Mouse (Mus musculus): ENCODE data around the gene Rab3ip. TPM values are rescaled to one million over a fixed set of nuclear protein-coding genes. Genes with fewer than 3 reads are reported as not detected.

Gene Rab3ip
- polyA plus RNA-seq, 1 experiment from 2014 or later: 43.1 TPM

- 69% methylated on average over 5 of the region's 5 CpGs for WGBS
- no peaks in the 10 kb centered on the region for H3K36me3 ChIP-seq (ENCODE audit: poor library complexity, severe bottlenecking)
- no peaks in the 10 kb centered on the region for H3K27me3 ChIP-seq
- no peak overlapping the region for H3K9ac ChIP-seq
- H3K9me3 ChIP-seq (replicated peaks): no peaks in the 10 kb centered on the region
- H3K4me3 ChIP-seq: no peak overlapping the region
- no peaks in the 10 kb centered on the region for H3K4me1 ChIP-seq
- no peak overlapping the region for H3K4me2 ChIP-seq
- no peak overlapping the region for H3K27ac ChIP-seq
- no peak for ATAC-seq
Measured at GRCm38 (mm10) chr10:116883531-116883930, 67.0 kb downstream of the Rab3ip start.

GRCm38 (mm10) chr10:116877436-116877835, 73.1 kb downstream of the Rab3ip start:
- H3K9ac ChIP-seq: no peak overlapping the region
- no peak for ATAC-seq
- H3K9me3 ChIP-seq (replicated peaks): no peaks in the 10 kb centered on the region
- H3K27ac ChIP-seq: no peak overlapping the region
- H3K36me3 ChIP-seq (ENCODE audit: poor library complexity, severe bottlenecking): no peaks in the 10 kb centered on the region
- H3K4me1 ChIP-seq: no peaks in the 10 kb centered on the region
- 87% methylated on average over 4 of the region's 4 CpGs for WGBS
- H3K4me2 ChIP-seq: no peak overlapping the region
- no peaks in the 10 kb centered on the region for H3K27me3 ChIP-seq
- H3K4me3 ChIP-seq: no peak overlapping the region

GRCm38 (mm10) chr10:116874490-116874889, 76.1 kb downstream of the Rab3ip start:
- H3K4me1 ChIP-seq: no peaks in the 10 kb centered on the region
- H3K4me3 ChIP-seq: no peak overlapping the region
- H3K4me2 ChIP-seq: no peak overlapping the region
- 91% methylated on average over 9 of the region's 9 CpGs for WGBS
- no peak for ATAC-seq
- no peaks in the 10 kb centered on the region for H3K27me3 ChIP-seq
- no peak overlapping the region for H3K9ac ChIP-seq
- H3K27ac ChIP-seq: no peak overlapping the region
- H3K36me3 ChIP-seq (ENCODE audit: poor library complexity, severe bottlenecking): no peaks in the 10 kb centered on the region
- H3K9me3 ChIP-seq (replicated peaks): no peaks in the 10 kb centered on the region

- Histone ChIP-seq H3K9ac (no peak overlapping the region), H3K27ac (no peak overlapping the region), H3K9me3 (replicated peaks) (no peaks in the 10 kb centered on the region), H3K4me1 (no peaks in the 10 kb centered on the region), H3K36me3 (ENCODE audit: poor library complexity, severe bottlenecking) (no peaks in the 10 kb centered on the region), H3K4me3 (no peak overlapping the region), H3K4me2 (no peak overlapping the region), H3K27me3 (no peaks in the 10 kb centered on the region)
- no peak for ATAC-seq
- 82% methylated on average over 14 of the region's 14 CpGs for WGBS
Measured at GRCm38 (mm10) chr10:116872016-116872410, 78.6 kb downstream of the Rab3ip start.

- H3K36me3 ChIP-seq (ENCODE audit: poor library complexity, severe bottlenecking): no peaks in the 10 kb centered on the region
- ATAC-seq: peak; percentile 85; the same call in 1 of the 2 replicates
- H3K4me3 ChIP-seq: no peak overlapping the region
- H3K27ac ChIP-seq: no peak overlapping the region
- H3K4me2 ChIP-seq: no peak overlapping the region
- H3K9me3 ChIP-seq (replicated peaks): no peaks in the 10 kb centered on the region
- no peaks in the 10 kb centered on the region for H3K4me1 ChIP-seq
- WGBS: 89% methylated on average over 12 of the region's 12 CpGs
- H3K9ac ChIP-seq: no peak overlapping the region
- no peaks in the 10 kb centered on the region for H3K27me3 ChIP-seq
Measured at GRCm38 (mm10) chr10:116871329-116872015, 79.1 kb downstream of the Rab3ip start.

- no peak overlapping the region for H3K4me2 ChIP-seq
- no peak overlapping the region for H3K9ac ChIP-seq
- no peaks in the 10 kb centered on the region for H3K36me3 ChIP-seq (ENCODE audit: poor library complexity, severe bottlenecking)
- H3K27me3 ChIP-seq: no peaks in the 10 kb centered on the region
- H3K4me1 ChIP-seq: no peaks in the 10 kb centered on the region
- WGBS: 86% methylated on average over 6 of the region's 6 CpGs
- H3K27ac ChIP-seq: no peak overlapping the region
- H3K9me3 ChIP-seq (replicated peaks): no peaks in the 10 kb centered on the region
- H3K4me3 ChIP-seq: no peak overlapping the region
- ATAC-seq: peak; percentile 33; the same call in 1 of the 2 replicates
Measured at GRCm38 (mm10) chr10:116870819-116871218, 79.8 kb downstream of the Rab3ip start.

Other genes with a start within 250 kb of the Rab3ip start
- 0.05 and 0.10 TPM in 2 replicates for gene Myrfl, start 53.9 kb downstream of the Rab3ip start, polyA plus RNA-seq (2015; fragmentation: Nextera tagmentation; extraction: Ambion mirVana)
- gene Gm10271, start 21.8 kb upstream of the Rab3ip start, polyA plus RNA-seq (2015; fragmentation: Nextera tagmentation; extraction: Ambion mirVana): not detected in 2 replicates
- gene Best3, start 35.5 kb upstream of the Rab3ip start, polyA plus RNA-seq (2015; fragmentation: Nextera tagmentation; extraction: Ambion mirVana): 0.08 TPM in 1 of 2 replicates, not detected in the other
- not detected in 2 replicates for gene Lrrc10, start 94.6 kb upstream of the Rab3ip start, polyA plus RNA-seq (2015; fragmentation: Nextera tagmentation; extraction: Ambion mirVana)
- gene Cct2, start 113.0 kb upstream of the Rab3ip start, polyA plus RNA-seq (2015; fragmentation: Nextera tagmentation; extraction: Ambion mirVana): 281 and 294 TPM in 2 replicates
- 16.0 and 19.7 TPM in 2 replicates for gene Frs2, start 197.8 kb upstream of the Rab3ip start, polyA plus RNA-seq (2015; fragmentation: Nextera tagmentation; extraction: Ambion mirVana)